Mouse (Mus musculus): ENCODE data around the gene Usp46. TPM values are rescaled to one million over a fixed set of nuclear protein-coding genes. Genes with fewer than 3 reads are reported as not detected.

Gene Usp46
- total RNA-seq (2021), result 10 to 100 TPM; 27.8 to 33.2 TPM
- long read RNA-seq, experiment 1, full-length matches to known transcripts, result 13 of 15 reads
- long read RNA-seq, experiment 1, partial matches to known transcripts, result 1 of 15 reads
- long read RNA-seq, experiment 1, other reads (novel, unspliced or antisense), result 1 of 15 reads
- long read RNA-seq, experiment 2, full-length matches to known transcripts, result 14 of 14 reads
- long read RNA-seq, experiment 2, partial matches to known transcripts, result 0 of 14 reads
- long read RNA-seq, experiment 2, other reads (novel, unspliced or antisense), result 0 of 14 reads

DNA sequence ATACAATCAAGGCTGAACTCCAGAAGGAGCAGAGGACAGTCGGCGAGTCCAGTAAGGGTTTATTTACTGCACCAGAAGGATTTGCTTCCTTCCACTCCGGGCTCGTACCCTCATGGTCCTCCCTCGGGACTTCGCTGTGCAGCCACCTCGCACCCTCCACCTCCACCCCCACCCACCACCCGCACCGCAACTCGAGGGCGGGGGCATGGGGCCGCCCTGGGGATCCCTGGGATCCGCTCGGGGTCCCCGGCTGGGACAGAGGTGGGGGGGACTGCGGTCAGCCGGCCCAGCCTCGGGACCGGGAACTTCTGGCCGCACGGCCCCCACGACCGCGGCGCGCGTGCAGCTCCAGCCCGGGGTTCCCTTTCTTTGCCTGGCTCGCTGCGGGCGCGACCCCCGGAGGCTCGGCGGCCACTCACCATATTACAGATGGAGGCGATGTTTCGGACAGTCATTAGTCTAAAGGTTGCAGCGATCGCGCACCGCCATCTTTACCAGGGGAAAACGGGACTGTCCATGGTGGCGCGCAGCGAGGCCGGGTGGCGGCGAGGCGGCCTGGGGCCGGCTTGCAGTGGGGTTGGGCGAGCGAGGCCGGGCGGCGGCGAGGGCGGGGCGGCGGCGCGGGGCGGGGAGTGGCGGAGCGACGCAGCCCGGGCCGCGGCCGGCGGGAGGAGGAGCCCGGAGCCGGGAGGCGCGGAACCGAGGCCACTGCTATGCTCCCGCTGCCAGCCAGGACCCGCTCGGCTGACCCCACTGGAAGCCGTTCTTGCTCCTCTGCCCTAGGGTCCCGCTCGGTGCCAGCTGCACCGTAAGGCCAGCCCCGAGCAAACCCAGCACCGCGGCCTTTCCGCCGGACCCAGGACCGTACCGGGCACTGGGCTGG is at the start of gene Usp46:
TSS of gene Usp46 (minus strand) at position 601 of the 883 bp plus-strand sequence.
- DNase-seq, result peak; percentile 95

- DNase-seq, result no peak
These were observed 45.9 kb upstream of the Usp46 start for GRCm38 (mm10) chr5:74113961-74114689.

GRCm38 (mm10) chr5:74105445-74105844 is 37.2 kb upstream of the Usp46 start:
- DNase-seq, result no peak

GRCm38 (mm10) chr5:74101761-74102160 is 33.5 kb upstream of the Usp46 start:
- no peak for DNase-seq

- no peak for DNase-seq
These were observed 30.8 kb upstream of the Usp46 start for GRCm38 (mm10) chr5:74099046-74099445.

GRCm38 (mm10) chr5:74097854-74098220 is 29.6 kb upstream of the Usp46 start:
- DNase-seq, result no peak

DNA sequence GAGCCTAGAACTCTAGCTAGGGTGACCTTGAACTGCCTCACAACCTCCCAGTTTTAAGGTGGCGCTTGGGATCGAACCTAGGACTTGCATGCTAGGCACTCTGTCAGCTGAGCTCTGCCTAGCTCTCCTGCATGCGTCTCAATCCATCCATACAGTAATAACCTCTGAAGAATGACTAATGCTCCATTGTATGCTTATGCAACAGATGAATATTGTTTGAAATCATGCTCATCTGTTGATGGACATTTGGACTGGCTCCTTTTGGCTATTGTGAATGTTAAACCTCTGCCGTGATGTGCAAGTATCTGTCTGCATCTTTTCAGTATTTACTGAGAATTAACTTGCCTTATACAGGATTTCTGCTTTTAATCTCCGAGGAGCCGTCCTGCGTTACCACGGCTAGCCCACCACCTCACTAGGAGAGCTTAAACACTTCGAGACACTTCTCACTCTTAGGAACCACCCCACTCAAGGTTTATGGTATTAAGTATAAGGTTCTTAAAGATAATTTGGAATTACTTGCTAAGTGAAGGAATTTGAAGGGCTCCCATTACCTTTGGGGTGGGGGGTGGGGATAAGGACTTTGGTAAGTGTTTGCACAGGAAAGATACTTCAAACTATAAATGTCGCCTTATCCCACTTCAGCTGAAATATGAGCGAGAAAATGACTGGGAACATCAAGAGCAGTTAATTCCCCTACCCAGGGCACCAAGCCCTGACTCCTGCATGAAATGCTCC is 29.1 kb upstream of the Usp46 start:
- no peak for DNase-seq

- DNase-seq, result no peak
These were observed 27.8 kb upstream of the Usp46 start for GRCm38 (mm10) chr5:74096060-74096459.

DNA sequence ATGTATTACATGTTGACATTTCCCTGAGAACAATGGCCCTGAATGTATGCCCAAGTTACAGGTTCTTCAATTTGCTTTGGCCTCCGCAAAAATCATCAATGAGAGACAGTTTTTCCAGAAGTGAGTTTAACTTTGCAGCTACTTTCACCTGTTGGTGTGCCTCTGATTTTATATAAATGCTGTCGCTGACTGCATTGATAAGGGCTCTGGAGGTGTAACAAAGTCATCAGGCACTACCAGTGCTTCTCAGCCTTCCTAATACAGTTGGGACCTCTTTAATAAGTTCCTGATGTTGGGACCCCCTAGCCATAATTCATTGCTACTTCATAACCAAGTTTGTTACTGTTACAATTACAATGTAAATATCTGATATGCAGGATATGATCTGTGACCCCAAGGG is 27.4 kb upstream of the Usp46 start:
- DNase-seq, result no peak

DNA sequence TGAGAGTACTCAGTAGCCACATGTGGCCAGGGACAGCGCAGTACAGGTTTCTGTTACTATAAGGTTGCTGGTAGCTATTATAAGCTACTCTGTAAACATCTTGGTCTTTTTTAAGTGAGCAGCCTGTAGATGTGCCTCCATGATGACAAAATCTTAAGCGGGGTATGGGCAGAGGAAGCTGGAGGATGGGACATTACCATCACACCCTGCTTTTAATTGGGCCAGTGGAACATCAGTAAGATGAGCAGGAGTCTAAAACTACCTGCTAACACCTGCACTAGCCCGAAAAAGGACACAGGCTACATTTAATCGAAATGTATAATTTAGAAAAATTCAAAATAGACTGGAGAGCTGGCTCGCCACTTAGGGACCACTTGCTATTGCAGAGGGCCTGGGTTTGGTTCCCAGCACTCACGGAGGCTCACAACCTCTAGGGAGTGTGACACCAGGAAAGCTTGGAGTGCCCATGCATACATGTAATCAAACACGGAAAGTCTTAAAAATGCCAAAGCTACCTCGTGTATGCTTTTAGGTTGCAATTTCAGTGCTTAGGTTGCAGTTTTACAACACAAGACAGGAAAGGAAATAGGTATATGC is 26.7 kb upstream of the Usp46 start:
- DNase-seq, result no peak

- DNase-seq, result no peak
These were observed 25.6 kb upstream of the Usp46 start for GRCm38 (mm10) chr5:74093556-74094428.

- DNase-seq, result peak; percentile 93
These were observed 24.8 kb upstream of the Usp46 start for GRCm38 (mm10) chr5:74092833-74093555.

DNA sequence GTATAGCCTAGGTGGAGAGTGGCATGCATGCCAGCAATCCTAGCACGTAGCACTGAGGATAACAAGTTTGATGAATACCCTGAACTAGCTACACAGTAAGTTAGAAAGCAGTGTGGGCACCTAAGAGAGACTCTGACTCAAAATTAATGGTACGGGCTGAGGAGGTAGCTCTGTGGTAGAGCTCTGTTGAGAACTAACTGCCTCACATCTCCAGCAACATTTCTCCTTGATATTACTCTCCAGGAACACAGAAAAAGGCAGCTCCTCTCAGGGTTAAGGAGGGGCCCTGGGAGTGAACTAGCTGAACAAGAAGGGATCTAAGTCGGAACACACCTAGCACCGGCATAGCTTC is 24.2 kb upstream of the Usp46 start:
- no peak for DNase-seq

DNA sequence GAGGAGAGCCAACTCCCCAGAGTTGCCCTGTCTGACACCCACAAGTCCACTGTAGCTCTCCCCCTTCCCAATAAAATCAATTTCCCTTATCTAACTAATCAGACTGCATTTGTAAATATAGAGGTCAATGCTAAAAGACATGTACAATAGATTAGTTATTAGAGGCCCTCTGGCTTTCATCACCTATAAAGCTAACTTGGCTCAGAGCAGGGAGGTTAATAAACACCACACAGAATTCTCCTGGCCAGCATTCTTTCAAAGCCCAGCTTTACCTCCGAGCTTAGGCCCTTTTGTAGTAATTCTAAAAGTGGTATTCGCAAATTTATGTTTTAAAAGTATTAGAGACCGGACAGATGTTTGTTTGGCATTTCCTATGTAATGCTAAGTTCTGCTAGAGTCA is 21.4 kb upstream of the Usp46 start:
- DNase-seq, result no peak

GRCm38 (mm10) chr5:74081756-74082155 is 13.5 kb upstream of the Usp46 start:
- DNase-seq, result no peak

DNA sequence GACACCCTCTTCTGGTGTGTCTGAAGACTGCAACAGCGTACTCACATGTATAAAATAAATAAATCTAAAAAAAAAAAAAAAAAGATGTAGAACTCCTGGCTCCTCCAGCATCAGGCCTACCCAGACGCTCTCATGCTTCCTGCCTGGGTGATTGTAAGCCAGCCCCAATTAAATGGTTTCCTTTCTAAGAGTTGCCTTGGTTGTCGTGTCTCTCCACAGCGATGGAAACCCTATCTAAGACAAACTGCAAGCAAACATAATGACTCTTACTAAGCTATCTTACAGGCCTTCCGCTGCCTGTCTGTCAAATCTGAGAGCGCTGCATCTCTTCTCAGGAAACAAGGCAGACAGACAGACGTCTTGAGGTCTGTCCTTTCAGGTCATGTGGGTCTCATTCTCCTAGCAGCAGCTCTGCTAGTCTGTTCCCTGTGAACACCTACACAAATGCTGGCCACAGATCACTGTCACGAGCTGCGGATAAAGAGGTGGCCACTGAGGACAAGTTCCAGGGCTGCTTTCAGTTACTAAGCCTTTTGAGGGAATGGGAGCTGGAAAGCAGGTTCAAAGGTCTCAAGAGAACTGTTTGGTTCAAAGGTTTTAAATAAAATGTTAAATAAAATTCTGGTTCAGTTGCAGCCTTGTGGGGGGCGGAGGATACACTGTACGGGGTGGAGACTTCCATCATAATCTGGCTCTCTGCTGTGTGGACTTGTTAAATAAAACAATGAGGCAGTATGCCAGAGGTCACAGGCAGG is 10.8 kb upstream of the Usp46 start:
- DNase-seq, result no peak

DNA sequence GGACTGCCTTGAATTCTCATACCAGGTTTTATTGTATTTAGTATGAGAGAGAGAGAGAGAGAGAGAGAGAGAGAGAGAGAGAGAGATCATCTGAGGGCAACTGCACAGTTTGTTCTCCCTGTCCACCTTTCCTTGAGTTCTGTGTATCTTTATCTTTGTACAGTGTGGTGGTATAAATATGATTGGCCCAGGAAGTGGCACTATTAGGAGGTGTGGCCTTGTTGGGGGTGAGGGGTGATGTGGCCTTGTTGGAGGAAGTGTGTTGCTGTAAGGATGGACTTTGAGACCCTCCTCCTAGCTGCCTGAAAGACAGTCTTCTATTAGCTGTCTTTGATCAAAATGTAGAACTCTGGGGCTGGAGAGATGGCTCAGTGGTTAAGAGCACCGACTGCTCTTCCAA is 10.2 kb upstream of the Usp46 start:
- no peak for DNase-seq

DNA sequence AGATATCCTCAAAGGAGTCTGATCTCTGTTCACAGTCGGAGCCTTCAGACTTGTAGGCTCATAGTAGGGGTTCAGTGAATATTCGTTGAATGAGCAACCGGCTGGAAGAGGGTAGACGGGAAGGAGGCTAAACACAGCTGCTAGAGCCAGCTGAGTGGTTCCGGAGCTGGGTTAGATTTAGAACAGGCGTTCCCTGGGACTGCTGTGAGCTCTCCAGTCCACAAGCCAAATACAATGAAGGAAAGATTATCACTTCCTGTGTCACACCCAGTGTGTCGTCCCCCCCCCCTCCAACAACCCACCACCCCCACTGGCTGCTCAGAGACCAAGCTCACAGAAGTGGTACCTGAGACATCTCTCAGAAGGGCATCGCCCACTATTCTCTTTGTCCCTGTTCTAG is 9.7 kb upstream of the Usp46 start:
- DNase-seq, result no peak

DNA sequence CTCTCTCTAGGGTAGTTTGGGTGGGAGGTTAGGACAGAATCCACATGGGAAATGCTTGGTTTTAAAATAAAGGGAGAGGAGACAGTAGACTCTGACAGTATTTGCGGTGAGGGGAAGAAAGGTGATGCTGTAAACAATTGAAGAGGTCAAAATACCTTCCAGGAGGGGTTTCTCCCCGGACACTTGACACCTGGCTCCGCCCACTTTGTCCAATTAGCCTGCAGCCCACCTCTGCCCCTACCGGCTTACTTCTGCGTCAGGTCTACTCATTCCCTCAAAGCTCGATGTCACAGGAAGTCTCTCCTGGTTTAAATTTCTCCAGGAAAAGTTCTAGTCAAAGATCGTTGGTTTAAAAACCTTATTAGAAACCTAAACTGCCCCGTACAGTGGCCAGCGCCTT is 8.5 kb upstream of the Usp46 start:
- DNase-seq, result no peak

Data from adrenal gland, postnatal 10 days (tissue).